Comparison of ENCODE assay signal across 8 mouse cellular contexts in the genomic region with DNA sequence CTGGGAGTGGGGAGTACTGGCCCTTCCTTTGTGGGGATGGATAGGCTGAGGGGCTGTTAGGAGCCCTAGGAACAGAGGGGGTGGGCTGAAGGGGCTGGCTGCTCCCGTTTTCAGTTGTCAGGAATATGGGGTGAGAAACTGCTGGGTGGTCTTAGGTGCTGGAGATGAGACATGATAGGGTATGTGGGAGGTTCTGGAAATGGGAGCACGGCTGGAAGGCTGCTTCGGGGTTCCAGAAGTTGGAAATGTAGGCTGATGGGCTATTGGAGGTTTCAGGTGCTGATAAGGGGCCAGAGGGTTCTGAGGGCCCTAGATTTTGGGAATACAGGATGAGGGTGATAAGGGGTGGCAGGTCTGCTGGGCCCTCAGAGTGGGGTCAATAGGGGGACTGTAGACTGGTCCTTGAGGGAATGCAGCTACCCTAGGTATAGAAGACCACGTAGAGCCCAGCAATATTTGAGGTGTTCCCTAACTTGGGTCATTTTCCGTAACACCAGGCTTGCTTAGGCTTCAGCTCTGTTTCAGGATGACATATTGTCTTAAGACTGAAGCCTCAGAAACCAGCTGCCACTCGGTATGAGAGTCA. TPM values are rescaled to one million over a fixed set of nuclear protein-coding genes. Genes with fewer than 3 reads are reported as not detected.
A peak's percentile ranks its signal among the peaks of the same experiment; 100 is the strongest.
DNase-seq lines count a peak whose midpoint lies in the region; ATAC-seq lines count a peak whose summit lies in the region.

No protein-coding gene starts in this region.

- peak overlapping the region; percentile 94 for H3K4me3 ChIP-seq in megakaryocyte, embryonic 14.5 days (replicated peaks)
- H3K4me3 ChIP-seq in forebrain, embryonic 13.5 days, result peak overlapping the region; percentile 51
- H3K4me3 ChIP-seq in limb, embryonic 15.5 days, result peak overlapping the region; percentile 55
- no peak overlapping the region for H3K4me3 ChIP-seq in stomach, embryonic 14.5 days (ENCODE audit: low read depth, low read length)

- WGBS in forebrain, embryonic 13.5 days, result 76% methylated on average over 6 of the region's 6 CpGs
- 77% methylated on average over 6 of the region's 6 CpGs for WGBS in limb, embryonic 15.5 days
- WGBS in stomach, embryonic 14.5 days, result 70% methylated on average over 6 of the region's 6 CpGs

- no peak overlapping the region for H3K27ac ChIP-seq in forebrain, embryonic 13.5 days
- no peak overlapping the region; the same call in 1 of the 2 replicates for H3K27ac ChIP-seq in limb, embryonic 15.5 days
- peak overlapping the region; percentile 16; the same call in 1 of the 2 replicates for H3K27ac ChIP-seq in stomach, embryonic 14.5 days (ENCODE audit: low read length)

- no peak for DNase-seq in frontal cortex, postnatal 10 days (ENCODE audit: low spot score in 2 of 2)
- no peak for DNase-seq in adrenal gland, adult 2 months
- DNase-seq in lung, postnatal 36 days, result no peak

- H3K9me3 ChIP-seq in megakaryocyte, embryonic 14.5 days, result 0 out of 2 replicates have a peak, but pooled peaks cover 3% of the 10 kb centered on the region
- no peaks in the 10 kb centered on the region for H3K9me3 ChIP-seq in forebrain, embryonic 13.5 days (replicated peaks)
- H3K9me3 ChIP-seq in limb, embryonic 15.5 days, result no peaks in the 10 kb centered on the region
- H3K9me3 ChIP-seq in stomach, embryonic 14.5 days (ENCODE audit: control insufficient read depth, low read depth, low read length), result no peaks in the 10 kb centered on the region

- peaks cover 41% of the 10 kb centered on the region for H3K4me1 ChIP-seq in megakaryocyte, embryonic 14.5 days
- peaks cover 12% of the 10 kb centered on the region for H3K4me1 ChIP-seq in forebrain, embryonic 13.5 days
- H3K4me1 ChIP-seq in limb, embryonic 15.5 days, result peaks cover 9% of the 10 kb centered on the region; the same call in 1 of the 2 replicates
- peaks cover 9% of the 10 kb centered on the region; the same call in 1 of the 2 replicates for H3K4me1 ChIP-seq in stomach, embryonic 14.5 days (ENCODE audit: control insufficient read depth, insufficient read depth, low read length)

- H3K27me3 ChIP-seq in megakaryocyte, embryonic 14.5 days (replicated peaks), result peaks cover 8% of the 10 kb centered on the region
- H3K27me3 ChIP-seq in forebrain, embryonic 13.5 days, result no peaks in the 10 kb centered on the region
- no peaks in the 10 kb centered on the region for H3K27me3 ChIP-seq in limb, embryonic 15.5 days
- H3K27me3 ChIP-seq in stomach, embryonic 14.5 days (ENCODE audit: control insufficient read depth, insufficient read depth, low read length), result no peaks in the 10 kb centered on the region

- H3K4me2 ChIP-seq in forebrain, embryonic 13.5 days, result peak overlapping the region; percentile 89
- H3K4me2 ChIP-seq in limb, embryonic 15.5 days, result peak overlapping the region; percentile 88
- H3K4me2 ChIP-seq in stomach, embryonic 14.5 days (replicated peaks; ENCODE audit: low read depth, low read length), result peak overlapping the region; percentile 36

- no peak for ATAC-seq in megakaryocyte, adult 5-6 weeks (ENCODE audit: poor library complexity, severe bottlenecking)
- peak; percentile 42 for ATAC-seq in forebrain, embryonic 13.5 days
- ATAC-seq in limb, embryonic 15.5 days (ENCODE audit: insufficient number of reproducible peaks, low FRiP score, low TSS enrichment, low read depth), result peak; percentile 4; the same call in 1 of the 2 replicates
- ATAC-seq in stomach, embryonic 14.5 days (ENCODE audit: insufficient number of reproducible peaks, insufficient read depth, low FRiP score, low read depth), result peak; percentile 0; the same call in 1 of the 2 replicates

- peaks cover 14% of the 10 kb centered on the region for H3K36me3 ChIP-seq in megakaryocyte, embryonic 14.5 days (replicated peaks; ENCODE audit: low read length)
- no peaks in the 10 kb centered on the region for H3K36me3 ChIP-seq in forebrain, embryonic 13.5 days (ENCODE audit: poor library complexity, severe bottlenecking)
- no peaks in the 10 kb centered on the region for H3K36me3 ChIP-seq in limb, embryonic 15.5 days
- H3K36me3 ChIP-seq in stomach, embryonic 14.5 days (ENCODE audit: control insufficient read depth, insufficient read depth, low read length), result no peaks in the 10 kb centered on the region

- H3K9ac ChIP-seq in forebrain, embryonic 13.5 days, result no peak overlapping the region
- no peak overlapping the region for H3K9ac ChIP-seq in limb, embryonic 15.5 days
- no peak overlapping the region for H3K9ac ChIP-seq in stomach, embryonic 14.5 days (replicated peaks; ENCODE audit: low read depth, low read length)

RNA-seq across cellular contexts. Expression of gene Syngr4, which starts 0.5 kb away (rescaled TPM):
- 2.7 and 6.4 TPM in 2 replicates for polyA plus RNA-seq in megakaryocyte, embryonic 14.5 days (2012; ENCODE audit: insufficient read depth, low replicate concordance)
- total RNA-seq in megakaryocyte, adult 5-6 weeks (2015), result 1.2 and 1.4 TPM in 2 replicates
- total RNA-seq in megakaryocyte, adult 5-6 weeks (2017), result not detected in 2 replicates
- 0.62 and 0.92 TPM in 2 replicates for polyA plus RNA-seq in forebrain, embryonic 13.5 days (2015; fragmentation: Nextera tagmentation; extraction: Ambion mirVana)
- 0.49 and 0.86 TPM in 2 replicates for polyA plus RNA-seq in limb, embryonic 15.5 days (2015; fragmentation: Nextera tagmentation; extraction: Ambion mirVana)
- 0.45 and 0.65 TPM in 2 replicates for polyA plus RNA-seq in stomach, embryonic 14.5 days (2014; fragmentation: Nextera tagmentation; extraction: Ambion mirVana)
- total RNA-seq in adrenal gland, adult 2 months (2021), result not detected
- polyA plus RNA-seq in adrenal gland, adult 2 months (2012; rRNA removed), result 0.90 and 0.98 TPM in 2 replicates

RNA-seq across cellular contexts. Expression of gene Tmem143, which starts 0.7 kb away (rescaled TPM):
- 19.2 and 32.5 TPM in 2 replicates for polyA plus RNA-seq in megakaryocyte, embryonic 14.5 days (2012; ENCODE audit: insufficient read depth, low replicate concordance)
- total RNA-seq in megakaryocyte, adult 5-6 weeks (2015), result 1.9 and 8.0 TPM in 2 replicates
- 5.8 TPM in 2 replicates for total RNA-seq in megakaryocyte, adult 5-6 weeks (2017)
- polyA plus RNA-seq in forebrain, embryonic 13.5 days (2015; fragmentation: Nextera tagmentation; extraction: Ambion mirVana), result 3.7 and 4.3 TPM in 2 replicates
- 4.4 and 5.5 TPM in 2 replicates for polyA plus RNA-seq in limb, embryonic 15.5 days (2015; fragmentation: Nextera tagmentation; extraction: Ambion mirVana)
- 4.7 and 5.4 TPM in 2 replicates for polyA plus RNA-seq in stomach, embryonic 14.5 days (2014; fragmentation: Nextera tagmentation; extraction: Ambion mirVana)
- total RNA-seq in adrenal gland, adult 2 months (2021), result 10 to 100 TPM; 60.8 to 65.3 TPM
- polyA plus RNA-seq in adrenal gland, adult 2 months (2012; rRNA removed), result 173 and 207 TPM in 2 replicates

RNA-seq across cellular contexts. Expression of gene Grin2d, which starts 17.8 kb away (rescaled TPM):
- 0.31 and 2.6 TPM in 2 replicates for polyA plus RNA-seq in megakaryocyte, embryonic 14.5 days (2012; ENCODE audit: insufficient read depth, low replicate concordance)
- 0.14 and 0.16 TPM in 2 replicates for total RNA-seq in megakaryocyte, adult 5-6 weeks (2015)
- 0.04 and 0.07 TPM in 2 replicates for total RNA-seq in megakaryocyte, adult 5-6 weeks (2017)
- 0.48 TPM in 2 replicates for polyA plus RNA-seq in forebrain, embryonic 13.5 days (2015; fragmentation: Nextera tagmentation; extraction: Ambion mirVana)
- 0.48 and 0.68 TPM in 2 replicates for polyA plus RNA-seq in limb, embryonic 15.5 days (2015; fragmentation: Nextera tagmentation; extraction: Ambion mirVana)
- 0.29 and 0.48 TPM in 2 replicates for polyA plus RNA-seq in stomach, embryonic 14.5 days (2014; fragmentation: Nextera tagmentation; extraction: Ambion mirVana)
- under 1 TPM; 0.40 to 0.97 TPM for total RNA-seq in adrenal gland, adult 2 months (2021)
- polyA plus RNA-seq in adrenal gland, adult 2 months (2012; rRNA removed), result 4.0 and 4.2 TPM in 2 replicates

RNA-seq across cellular contexts. Expression of gene Kdelr1, which starts 23.5 kb away (rescaled TPM):
- polyA plus RNA-seq in megakaryocyte, embryonic 14.5 days (2012; ENCODE audit: insufficient read depth, low replicate concordance), result 331 and 1,292 TPM in 2 replicates
- total RNA-seq in megakaryocyte, adult 5-6 weeks (2015), result 144 and 148 TPM in 2 replicates
- 70.0 and 72.5 TPM in 2 replicates for total RNA-seq in megakaryocyte, adult 5-6 weeks (2017)
- polyA plus RNA-seq in forebrain, embryonic 13.5 days (2015; fragmentation: Nextera tagmentation; extraction: Ambion mirVana), result 31.6 and 33.9 TPM in 2 replicates
- 79.4 and 97.8 TPM in 2 replicates for polyA plus RNA-seq in limb, embryonic 15.5 days (2015; fragmentation: Nextera tagmentation; extraction: Ambion mirVana)
- polyA plus RNA-seq in stomach, embryonic 14.5 days (2014; fragmentation: Nextera tagmentation; extraction: Ambion mirVana), result 150 and 157 TPM in 2 replicates
- total RNA-seq in adrenal gland, adult 2 months (2021), result 100 to 1,000 TPM; 128 to 147 TPM
- polyA plus RNA-seq in adrenal gland, adult 2 months (2012; rRNA removed), result 235 and 251 TPM in 2 replicates

RNA-seq across cellular contexts. Expression of gene Emp3, which starts 25.2 kb away (rescaled TPM):
- polyA plus RNA-seq in megakaryocyte, embryonic 14.5 days (2012; ENCODE audit: insufficient read depth, low replicate concordance), result 176 and 453 TPM in 2 replicates
- 661 and 761 TPM in 2 replicates for total RNA-seq in megakaryocyte, adult 5-6 weeks (2015)
- total RNA-seq in megakaryocyte, adult 5-6 weeks (2017), result 564 and 565 TPM in 2 replicates
- polyA plus RNA-seq in forebrain, embryonic 13.5 days (2015; fragmentation: Nextera tagmentation; extraction: Ambion mirVana), result 13.2 and 16.6 TPM in 2 replicates
- 328 and 364 TPM in 2 replicates for polyA plus RNA-seq in limb, embryonic 15.5 days (2015; fragmentation: Nextera tagmentation; extraction: Ambion mirVana)
- 263 and 295 TPM in 2 replicates for polyA plus RNA-seq in stomach, embryonic 14.5 days (2014; fragmentation: Nextera tagmentation; extraction: Ambion mirVana)
- 100 to 1,000 TPM; 327 to 620 TPM for total RNA-seq in adrenal gland, adult 2 months (2021)
- polyA plus RNA-seq in adrenal gland, adult 2 months (2012; rRNA removed), result 855 and 1,123 TPM in 2 replicates

Comparison
In these comparisons a context has a peak if more than half of its experiments do, and no peak if none do; other contexts are left out.
1. H3K4me2 ChIP-seq: peak in every context shown above with its lines; median percentile 89 in forebrain, embryonic 13.5 days; 88 in limb, embryonic 15.5 days; 36 in stomach, embryonic 14.5 days.